Mouse (Mus musculus) embryonic facial prominence, embryonic 15.5 days (tissue): ENCODE results near the gene Ano1. TPM values are rescaled to one million over a fixed set of nuclear protein-coding genes. Genes with fewer than 3 reads are reported as not detected.

Experiments
- ATAC-seq: fragments of 200-750 bp; cut with Nextera tagmentation; 2 replicates; pipeline ENCODE4 v1.8.0; 2017; ENCODE audit warnings: low read depth, moderate TSS enrichment; ENCODE audit not compliant: insufficient number of reproducible peaks, low FRiP score, low TSS enrichment
- H3K27ac ChIP-seq: fragments of 300-500 bp; sonication (generic); replicated peaks from 2 replicates; pipeline ENCODE4 v1.5.1; 2015; ENCODE audit warnings: mild to moderate bottlenecking, inconsistent platforms
- H3K27me3 ChIP-seq: fragments of 300-500 bp; sonication (generic); 2 replicates; pipeline ENCODE4 v1.6.1; 2015; ENCODE audit warnings: inconsistent platforms
- H3K36me3 ChIP-seq: fragments of 300-500 bp; sonication (generic); 2 replicates; pipeline ENCODE4 v1.6.1; 2015; ENCODE audit warnings: mild to moderate bottlenecking, inconsistent platforms
- H3K4me1 ChIP-seq: fragments of 300-500 bp; sonication (generic); 2 replicates; pipeline ENCODE4 v1.6.1; 2015; ENCODE audit warnings: inconsistent platforms
- H3K4me2 ChIP-seq: fragments of 300-500 bp; sonication (generic); replicated peaks from 2 replicates; pipeline ENCODE4 v1.6.1; 2015; ENCODE audit warnings: mild to moderate bottlenecking, inconsistent platforms
- H3K4me3 ChIP-seq: fragments of 300-500 bp; sonication (generic); replicated peaks from 2 replicates; pipeline ENCODE4 v1.5.1; 2015; ENCODE audit warnings: mild to moderate bottlenecking, inconsistent platforms
- H3K9ac ChIP-seq: fragments of 300-500 bp; sonication (generic); 2 replicates; pipeline ENCODE4 v1.6.1; 2015; ENCODE audit warnings: inconsistent platforms
- H3K9me3 ChIP-seq: fragments of 300-500 bp; sonication (generic); replicated peaks from 2 replicates; pipeline ENCODE4 v1.6.1; 2016; ENCODE audit warnings: inconsistent platforms
- WGBS: fragments of 180-500 bp; shearing (Covaris S2); methylation state at CpG from one replicate; pipeline ENCODE4 v1.1.7; 2015; 5-methylcytosine and 5-hydroxymethylcytosine counted together
- polyA plus RNA-seq: library from polyadenylated mRNA; unstranded; fragments of >200 nt; fragmentation: Nextera tagmentation; extraction: Ambion mirVana; gene quantifications from 2 replicates; pipeline ENCODE4 v1.2.1, GENCODE M21; 2015

The Ano1 gene
- polyA plus RNA-seq, 1 experiment from 2014 or later, result 20.6 TPM

GRCm38 (mm10) chr7:144764537-144765282, 12.9 kb upstream of the Ano1 start:
- Histone ChIP-seq H3K4me1 (no peaks in the 10 kb centered on the region), H3K36me3 (no peaks in the 10 kb centered on the region), H3K4me2 (no peak overlapping the region), H3K27ac (no peak overlapping the region), H3K27me3 (no peaks in the 10 kb centered on the region), H3K9ac (no peak overlapping the region), H3K4me3 (no peak overlapping the region), H3K9me3 (no peaks in the 10 kb centered on the region)
- no peak for ATAC-seq
- 75% methylated on average over 11 of the region's 11 CpGs for WGBS

GRCm38 (mm10) chr7:144764013-144764412, 12.2 kb upstream of the Ano1 start:
- Histone ChIP-seq H3K9ac (no peak overlapping the region), H3K36me3 (no peaks in the 10 kb centered on the region), H3K4me2 (no peak overlapping the region), H3K4me1 (no peaks in the 10 kb centered on the region), H3K27me3 (no peaks in the 10 kb centered on the region), H3K27ac (no peak overlapping the region), H3K9me3 (no peaks in the 10 kb centered on the region), H3K4me3 (no peak overlapping the region)
- ATAC-seq, result no peak
- 50% methylated on average over 2 of the region's 2 CpGs for WGBS

GRCm38 (mm10) chr7:144762496-144763235, 10.9 kb upstream of the Ano1 start:
- Histone ChIP-seq H3K36me3 (no peaks in the 10 kb centered on the region), H3K9ac (no peak overlapping the region), H3K4me2 (no peak overlapping the region), H3K4me3 (no peak overlapping the region), H3K27ac (no peak overlapping the region), H3K9me3 (no peaks in the 10 kb centered on the region), H3K27me3 (no peaks in the 10 kb centered on the region), H3K4me1 (no peaks in the 10 kb centered on the region)
- no peak for ATAC-seq
- 57% methylated on average over 16 of the region's 16 CpGs for WGBS

GRCm38 (mm10) chr7:144760228-144760627, 8.5 kb upstream of the Ano1 start:
- Histone ChIP-seq H3K4me3 (no peak overlapping the region), H3K9me3 (no peaks in the 10 kb centered on the region), H3K9ac (no peak overlapping the region), H3K4me2 (no peak overlapping the region), H3K27ac (no peak overlapping the region), H3K36me3 (no peaks in the 10 kb centered on the region), H3K4me1 (no peaks in the 10 kb centered on the region), H3K27me3 (no peaks in the 10 kb centered on the region)
- ATAC-seq, result no peak
- WGBS, result 56% methylated on average over 9 of the region's 9 CpGs

- Histone ChIP-seq H3K27ac (no peak overlapping the region), H3K36me3 (no peaks in the 10 kb centered on the region), H3K9ac (no peak overlapping the region), H3K4me2 (no peak overlapping the region), H3K27me3 (no peaks in the 10 kb centered on the region), H3K9me3 (no peaks in the 10 kb centered on the region), H3K4me1 (no peaks in the 10 kb centered on the region), H3K4me3 (no peak overlapping the region)
- ATAC-seq, result no peak
- 88% methylated on average over 2 of the region's 2 CpGs for WGBS
Observed at GRCm38 (mm10) chr7:144759455-144759854, 7.7 kb upstream of the Ano1 start.

- no peaks in the 10 kb centered on the region for H3K9me3 ChIP-seq
- no peaks in the 10 kb centered on the region for H3K4me1 ChIP-seq
- no peaks in the 10 kb centered on the region for H3K27me3 ChIP-seq
- no peaks in the 10 kb centered on the region for H3K36me3 ChIP-seq
- no peak overlapping the region for H3K4me2 ChIP-seq
- no peak overlapping the region for H3K27ac ChIP-seq
- ATAC-seq, result no peak
- 72% methylated on average over 11 of the region's 11 CpGs for WGBS
- H3K9ac ChIP-seq, result no peak overlapping the region
- H3K4me3 ChIP-seq, result no peak overlapping the region
Observed at GRCm38 (mm10) chr7:144755511-144756378, 4.0 kb upstream of the Ano1 start.

GRCm38 (mm10) chr7:144754722-144755121, 2.9 kb upstream of the Ano1 start:
- Histone ChIP-seq H3K36me3 (no peaks in the 10 kb centered on the region), H3K27me3 (no peaks in the 10 kb centered on the region), H3K9ac (no peak overlapping the region), H3K4me2 (no peak overlapping the region), H3K4me3 (no peak overlapping the region), H3K9me3 (no peaks in the 10 kb centered on the region), H3K27ac (no peak overlapping the region), H3K4me1 (no peaks in the 10 kb centered on the region)
- WGBS, result 85% methylated on average over 2 of the region's 2 CpGs
- ATAC-seq, result no peak

GRCm38 (mm10) chr7:144753657-144754031, 1.9 kb upstream of the Ano1 start:
- no peaks in the 10 kb centered on the region for H3K9me3 ChIP-seq
- H3K27me3 ChIP-seq, result no peaks in the 10 kb centered on the region
- WGBS, result 86% methylated on average over 9 of the region's 9 CpGs
- H3K27ac ChIP-seq, result no peak overlapping the region
- H3K36me3 ChIP-seq, result no peaks in the 10 kb centered on the region
- no peak for ATAC-seq
- no peaks in the 10 kb centered on the region for H3K4me1 ChIP-seq
- H3K4me3 ChIP-seq, result no peak overlapping the region
- no peak overlapping the region for H3K9ac ChIP-seq
- H3K4me2 ChIP-seq, result no peak overlapping the region

GRCm38 (mm10) chr7:144752919-144753656, 1.3 kb upstream of the Ano1 start:
- no peaks in the 10 kb centered on the region for H3K36me3 ChIP-seq
- ATAC-seq, result no peak

GRCm38 (mm10) chr7:144747756-144748155, 4.0 kb downstream of the Ano1 start:
- ATAC-seq, result no peak
- Histone ChIP-seq H3K9ac (no peak overlapping the region), H3K9me3 (no peaks in the 10 kb centered on the region), H3K4me2 (no peak overlapping the region), H3K4me1 (no peaks in the 10 kb centered on the region), H3K4me3 (no peak overlapping the region), H3K27ac (no peak overlapping the region), H3K27me3 (no peaks in the 10 kb centered on the region), H3K36me3 (no peaks in the 10 kb centered on the region)
- WGBS, result 30% methylated on average over 2 of the region's 2 CpGs

More at GRCm38 (mm10) chr7:144752919-144753656, 1.3 kb upstream of the Ano1 start:
- Histone ChIP-seq H3K27me3 (no peaks in the 10 kb centered on the region), H3K4me3 (no peak overlapping the region), H3K9me3 (no peaks in the 10 kb centered on the region), H3K4me1 (no peaks in the 10 kb centered on the region), H3K9ac (no peak overlapping the region), H3K27ac (no peak overlapping the region), H3K4me2 (no peak overlapping the region)
- WGBS, result 67% methylated on average over 14 of the region's 14 CpGs

- H3K36me3 ChIP-seq, result no peaks in the 10 kb centered on the region
- no peak overlapping the region for H3K4me3 ChIP-seq
- no peaks in the 10 kb centered on the region for H3K27me3 ChIP-seq
- no peak overlapping the region for H3K9ac ChIP-seq
- H3K4me2 ChIP-seq, result no peak overlapping the region
- WGBS, result 79% methylated on average over 4 of the region's 4 CpGs
- H3K4me1 ChIP-seq, result no peaks in the 10 kb centered on the region
- no peak for ATAC-seq
- no peak overlapping the region for H3K27ac ChIP-seq
- no peaks in the 10 kb centered on the region for H3K9me3 ChIP-seq
Observed at GRCm38 (mm10) chr7:144746466-144746865, 5.3 kb downstream of the Ano1 start.
